Mouse (Mus musculus): Measurements from ENCODE around the gene Polr3gl.

DNA sequence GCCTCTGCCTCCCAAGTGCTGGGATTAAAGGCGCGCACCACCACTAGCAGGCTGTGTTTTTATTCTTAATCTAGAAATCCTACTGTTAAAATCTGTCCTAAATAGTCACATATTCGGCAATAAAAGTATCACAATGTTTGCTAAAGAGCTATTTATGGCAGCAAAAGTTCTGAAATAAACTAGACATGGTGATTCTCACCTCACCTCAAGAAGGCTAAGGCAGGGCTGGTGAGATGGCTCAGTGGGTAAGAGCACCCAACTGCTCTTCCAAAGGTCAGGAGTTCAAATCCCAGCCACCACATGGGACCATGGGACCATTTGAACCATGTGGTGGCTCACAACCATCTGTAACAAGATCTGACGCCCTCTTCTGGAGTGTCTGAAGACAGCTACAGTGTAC lies 3.3 kb downstream of the Polr3gl start:
- no peak for TF ChIP-seq GATA1 (IDR thresholded peaks at IDR 0.05; ENCODE audit: borderline replicate concordance, low read length)
- TF ChIP-seq FLI1 (IDR thresholded peaks at IDR 0.05; ENCODE audit: low read length), result no peak

All from megakaryocyte, embryonic 14.5 days (primary cell).